Mouse (Mus musculus) midbrain, embryonic 11.5 days (tissue): Measurements from ENCODE around the gene Gpsm2. TPM values are rescaled to one million over a fixed set of nuclear protein-coding genes. Genes with fewer than 3 reads are reported as not detected.
A peak's percentile ranks its signal among the peaks of the same experiment; 100 is the strongest.

Source experiments
- ATAC-seq: fragments of 200-750 bp; cut with Nextera tagmentation; 2 replicates; pipeline ENCODE4 v1.8.0; 2017; ENCODE audit warnings: moderate TSS enrichment, moderate library complexity; ENCODE audit not compliant: low FRiP score
- DNase-seq: peaks from one replicate; pipeline ENCODE4 v3.0.0; 2015; ENCODE audit warnings: low spot score; ENCODE audit errors: missing footprints
- H3K27ac ChIP-seq: fragments of 300-500 bp; sonication (generic); 2 replicates; pipeline ENCODE4 v1.5.1; 2014; ENCODE audit warnings: low read depth, low read length
- H3K27me3 ChIP-seq: fragments of 300-500 bp; sonication (generic); 2 replicates; pipeline ENCODE4 v1.6.1; 2014; ENCODE audit warnings: mild to moderate bottlenecking, low read length, moderate library complexity, mixed read lengths; ENCODE audit not compliant: control insufficient read depth, insufficient read depth
- H3K36me3 ChIP-seq: fragments of 300-500 bp; sonication (generic); 2 replicates; pipeline ENCODE4 v1.6.1; 2014; ENCODE audit warnings: mild to moderate bottlenecking, low read length, moderate library complexity, mixed read lengths; ENCODE audit not compliant: control insufficient read depth, insufficient read depth
- H3K4me1 ChIP-seq: fragments of 300-500 bp; sonication (generic); 2 replicates; pipeline ENCODE4 v1.6.1; 2014; ENCODE audit warnings: low read length; ENCODE audit not compliant: control insufficient read depth, insufficient read depth
- H3K4me2 ChIP-seq: fragments of 300-500 bp; sonication (generic); 2 replicates; pipeline ENCODE4 v1.6.1; 2014; ENCODE audit warnings: mild to moderate bottlenecking, moderate library complexity
- H3K4me3 ChIP-seq: fragments of 300-500 bp; sonication (generic); 2 replicates; pipeline ENCODE4 v1.5.1; 2014; ENCODE audit warnings: low read depth, low read length
- H3K9ac ChIP-seq: fragments of 300-500 bp; sonication (generic); 2 replicates; pipeline ENCODE4 v1.6.1; 2014; ENCODE audit warnings: low read length
- H3K9me3 ChIP-seq: fragments of 300-500 bp; sonication (generic); 2 replicates; pipeline ENCODE4 v1.6.1; 2016; ENCODE audit warnings: low read length; ENCODE audit not compliant: control insufficient read depth
- WGBS: fragments of 180-500 bp; shearing (Covaris S2); extraction: QIAGEN DNeasy Blood & Tissue Kit; methylation state at CpG from one replicate; pipeline ENCODE4 v1.1.7; 2014; 5-methylcytosine and 5-hydroxymethylcytosine counted together
- polyA plus RNA-seq: library from polyadenylated mRNA; unstranded; fragments of >200 nt; fragmentation: Nextera tagmentation; extraction: Ambion mirVana; gene quantifications from 2 replicates; pipeline ENCODE4 v1.2.1, GENCODE M21; 2014

Gpsm2 gene
- 113 and 119 TPM in 2 replicates for polyA plus RNA-seq

GRCm38 (mm10) chr3:108722036-108722872, at the start of gene Gpsm2:
TSS of gene Gpsm2 (minus strand) at chr3:108722309.
- 1% methylated on average over 53 of the region's 53 CpGs for WGBS
- peak within 1 kb of the TSS; percentile 89 for H3K27ac ChIP-seq
- H3K9me3 ChIP-seq: no peaks in the 10 kb centered on the region
- peak within 1 kb of the TSS; percentile 85 for H3K9ac ChIP-seq
- peak within 1 kb of the TSS; percentile 51 for H3K4me2 ChIP-seq
- H3K27me3 ChIP-seq: no peaks in the 10 kb centered on the region
- H3K4me3 ChIP-seq: peak within 1 kb of the TSS; percentile 83
- ATAC-seq (peak; percentile 99), DNase-seq (peak; percentile 100)
- peaks cover 17% of the 10 kb centered on the region; the same call in 1 of the 2 replicates for H3K4me1 ChIP-seq
- H3K36me3 ChIP-seq: no peaks in the 10 kb centered on the region

- no peak overlapping the region for H3K9ac ChIP-seq
- no peak overlapping the region for H3K4me3 ChIP-seq
- H3K4me1 ChIP-seq: no peaks in the 10 kb centered on the region
- no peaks in the 10 kb centered on the region for H3K36me3 ChIP-seq
- ATAC-seq: peak; percentile 76
- H3K27me3 ChIP-seq: no peaks in the 10 kb centered on the region
- H3K4me2 ChIP-seq: no peak overlapping the region
- H3K9me3 ChIP-seq: no peaks in the 10 kb centered on the region
- H3K27ac ChIP-seq: no peak overlapping the region
- 44% methylated on average over 6 of the region's 6 CpGs for WGBS
- DNase-seq: peak; percentile 93
Observed at GRCm38 (mm10) chr3:108770725-108771368, 48.7 kb upstream of the Gpsm2 start.

GRCm38 (mm10) chr3:108769547-108769946, 47.4 kb upstream of the Gpsm2 start:
- no peaks in the 10 kb centered on the region for H3K4me1 ChIP-seq
- H3K9me3 ChIP-seq: no peaks in the 10 kb centered on the region
- H3K4me3 ChIP-seq: no peak overlapping the region
- ATAC-seq (no peak), DNase-seq (peak; percentile 67)
- H3K36me3 ChIP-seq: no peaks in the 10 kb centered on the region
- WGBS: 92% methylated on average over 6 of the region's 6 CpGs
- no peak overlapping the region for H3K27ac ChIP-seq
- H3K9ac ChIP-seq: no peak overlapping the region
- no peaks in the 10 kb centered on the region for H3K27me3 ChIP-seq
- no peak overlapping the region for H3K4me2 ChIP-seq

- ATAC-seq (no peak), DNase-seq (peak; percentile 21)
- 89% methylated on average over 10 of the region's 10 CpGs for whole genome bisulfite sequencing
- no peak overlapping the region for H3K4me2 ChIP-seq
- H3K9me3 ChIP-seq: no peaks in the 10 kb centered on the region
- no peaks in the 10 kb centered on the region for H3K4me1 ChIP-seq
- H3K27me3 ChIP-seq: no peaks in the 10 kb centered on the region
- no peak overlapping the region for H3K4me3 ChIP-seq
- H3K27ac ChIP-seq: no peak overlapping the region
- no peaks in the 10 kb centered on the region for H3K36me3 ChIP-seq
- H3K9ac ChIP-seq: no peak overlapping the region
Observed at GRCm38 (mm10) chr3:108767416-108767815, 45.3 kb upstream of the Gpsm2 start.

- Histone ChIP-seq H3K4me3 (no peak overlapping the region), H3K4me1 (no peaks in the 10 kb centered on the region), H3K27me3 (no peaks in the 10 kb centered on the region), H3K27ac (no peak overlapping the region), H3K36me3 (no peaks in the 10 kb centered on the region), H3K4me2 (no peak overlapping the region), H3K9ac (no peak overlapping the region), H3K9me3 (no peaks in the 10 kb centered on the region)
- ATAC-seq (no peak), DNase-seq (no peak)
- 85% methylated on average over 7 of the region's 7 CpGs for WGBS
Observed at GRCm38 (mm10) chr3:108766943-108767342, 44.8 kb upstream of the Gpsm2 start.

GRCm38 (mm10) chr3:108765476-108765875, 43.4 kb upstream of the Gpsm2 start:
- Histone ChIP-seq H3K9ac (no peak overlapping the region), H3K4me2 (no peak overlapping the region), H3K27me3 (no peaks in the 10 kb centered on the region), H3K4me1 (no peaks in the 10 kb centered on the region), H3K36me3 (no peaks in the 10 kb centered on the region), H3K4me3 (no peak overlapping the region), H3K9me3 (no peaks in the 10 kb centered on the region), H3K27ac (no peak overlapping the region)
- 86% methylated on average over 7 of the region's 7 CpGs for WGBS
- ATAC-seq (no peak), DNase-seq (peak; percentile 54)

- Histone ChIP-seq H3K9me3 (no peaks in the 10 kb centered on the region), H3K4me1 (no peaks in the 10 kb centered on the region), H3K27me3 (no peaks in the 10 kb centered on the region), H3K4me2 (no peak overlapping the region), H3K9ac (no peak overlapping the region), H3K36me3 (no peaks in the 10 kb centered on the region), H3K4me3 (no peak overlapping the region), H3K27ac (no peak overlapping the region)
- DNase-seq (peak; percentile 53), ATAC-seq (no peak)
- WGBS: 74% methylated on average over 7 of the region's 7 CpGs
Observed at GRCm38 (mm10) chr3:108764976-108765375, 42.9 kb upstream of the Gpsm2 start.

- no peaks in the 10 kb centered on the region for H3K9me3 ChIP-seq
- H3K4me2 ChIP-seq: no peak overlapping the region
- no peaks in the 10 kb centered on the region for H3K36me3 ChIP-seq
- ATAC-seq: no peak
- H3K4me1 ChIP-seq: no peaks in the 10 kb centered on the region
- H3K4me3 ChIP-seq: no peak overlapping the region
- DNase-seq: no peak
- H3K9ac ChIP-seq: no peak overlapping the region
- H3K27ac ChIP-seq: no peak overlapping the region
- no peaks in the 10 kb centered on the region for H3K27me3 ChIP-seq
- 88% methylated on average over 2 of the region's 2 CpGs for WGBS
Observed at GRCm38 (mm10) chr3:108763691-108764090, 41.6 kb upstream of the Gpsm2 start.

- H3K27ac ChIP-seq: no peak overlapping the region
- ATAC-seq (no peak), DNase-seq (peak; percentile 69)
- H3K9ac ChIP-seq: no peak overlapping the region
- H3K4me3 ChIP-seq: no peak overlapping the region
- H3K36me3 ChIP-seq: no peaks in the 10 kb centered on the region
- H3K4me2 ChIP-seq: no peak overlapping the region
- H3K9me3 ChIP-seq: no peaks in the 10 kb centered on the region
- H3K4me1 ChIP-seq: no peaks in the 10 kb centered on the region
- WGBS: 91% methylated on average over 7 of the region's 7 CpGs
- no peaks in the 10 kb centered on the region for H3K27me3 ChIP-seq
Observed at GRCm38 (mm10) chr3:108762597-108763111, 40.5 kb upstream of the Gpsm2 start.
